Mouse (Mus musculus): ENCODE results near the gene Dmkn. TPM values are rescaled to one million over a fixed set of nuclear protein-coding genes. Genes with fewer than 3 reads are reported as not detected.
A peak's percentile ranks its signal among the peaks of the same experiment; 100 is the strongest.
"Not testable (repeated sequence)": the region's sequence is repeated elsewhere in the genome, so short reads cannot be mapped to it uniquely, and the experiment has no call there.

Gene Dmkn
- polyA plus RNA-seq (2016; fragmentation: Nextera tagmentation; extraction: Ambion mirVana), result 1.1 TPM in 2 replicates

DNA sequence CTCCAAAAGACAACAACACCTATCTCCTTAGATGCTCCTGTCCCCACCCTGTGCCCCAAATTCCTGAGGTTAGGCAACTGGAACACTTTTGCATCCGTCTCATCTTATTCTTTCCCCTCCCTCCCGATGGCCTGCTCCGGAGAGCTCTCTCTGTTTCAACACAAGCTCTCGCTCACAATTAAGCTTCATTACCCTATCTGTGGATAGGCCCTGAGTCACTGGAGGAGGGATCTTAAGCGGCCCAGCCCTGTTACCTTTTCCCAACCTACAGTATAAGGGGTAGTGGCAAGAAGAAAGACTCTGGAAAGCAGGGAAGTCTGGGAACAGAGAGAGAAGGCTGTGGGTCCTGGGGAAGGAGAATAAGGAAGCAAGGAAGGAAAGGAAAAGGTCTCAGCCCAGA lies at the start of gene Dmkn:
Gene Dmkn (plus strand): TSS at position 301 of the 400 bp plus-strand sequence.
- Histone ChIP-seq H3K36me3 (no peaks in the 10 kb centered on the region), H3K4me3 (no peak within 1 kb of the TSS), H3K9ac (no peak within 1 kb of the TSS), H3K27ac (ENCODE audit: poor library complexity, severe bottlenecking) (no peak within 1 kb of the TSS), H3K4me2 (no peak within 1 kb of the TSS), H3K4me1 (replicated peaks) (peaks cover 12% of the 10 kb centered on the region), H3K27me3 (replicated peaks) (peaks cover 30% of the 10 kb centered on the region), H3K9me3 (replicated peaks) (no peaks in the 10 kb centered on the region)
- ATAC-seq (ENCODE audit: insufficient number of reproducible peaks, low FRiP score), result no peak
- 51% methylated on average over 5 of the region's 5 CpGs for WGBS

DNA sequence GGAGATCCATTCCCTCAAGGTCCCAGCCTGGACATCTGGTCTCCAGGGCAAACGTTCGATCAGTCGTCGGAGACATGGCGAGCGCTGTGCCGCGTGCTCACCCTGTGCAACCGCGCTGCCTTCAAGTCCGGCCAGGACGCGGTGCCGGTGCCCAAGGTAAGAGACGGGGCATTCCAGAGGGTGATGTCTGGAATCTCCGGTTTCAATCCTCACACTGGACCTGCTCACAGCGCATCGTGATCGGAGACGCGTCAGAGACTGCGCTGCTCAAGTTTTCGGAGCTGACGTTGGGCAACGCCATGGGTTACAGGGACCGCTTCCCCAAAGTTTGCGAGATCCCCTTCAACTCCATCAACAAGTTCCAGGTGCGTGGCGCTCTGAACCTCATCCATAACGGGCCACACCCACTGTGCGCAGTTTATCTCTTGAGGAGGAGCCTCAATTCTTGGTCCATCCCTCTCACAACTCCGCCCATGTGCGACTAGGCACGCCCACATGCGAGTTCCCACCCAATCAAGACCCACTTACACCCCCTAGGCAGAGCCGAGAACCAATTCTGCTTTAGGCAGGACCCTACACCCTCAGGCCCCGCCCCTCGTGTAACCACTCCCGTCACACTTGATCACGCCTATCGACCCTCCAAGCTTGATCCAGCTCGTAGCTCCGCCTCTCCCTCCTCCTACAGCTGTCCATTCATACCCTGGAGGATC lies 46.4 kb upstream of the Dmkn start:
- H3K27me3 ChIP-seq (replicated peaks), result peaks cover 78% of the 10 kb centered on the region

DNA sequence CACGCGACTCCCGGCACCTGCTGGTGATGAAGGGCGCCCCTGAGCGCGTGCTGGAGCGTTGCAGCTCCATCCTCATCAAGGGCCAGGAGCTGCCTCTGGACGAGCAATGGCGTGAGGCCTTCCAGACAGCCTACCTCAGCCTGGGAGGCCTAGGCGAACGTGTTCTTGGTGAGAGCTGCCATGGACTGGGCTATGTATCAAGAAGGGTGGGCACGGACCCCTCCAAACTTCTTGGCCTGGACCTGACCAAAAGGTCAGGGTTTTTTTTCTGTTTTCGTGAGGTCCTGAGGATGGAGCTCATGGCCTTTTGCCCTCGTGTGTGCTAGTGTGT lies 45.9 kb upstream of the Dmkn start:
- ATAC-seq (ENCODE audit: insufficient number of reproducible peaks, low FRiP score), result no peak
- 0 out of 2 replicates have a peak overlapping the region, but pooled peaks have one; percentile 21 for H3K9ac ChIP-seq
- no peaks in the 10 kb centered on the region for H3K36me3 ChIP-seq
- no peak overlapping the region for H3K27ac ChIP-seq (ENCODE audit: poor library complexity, severe bottlenecking)
- peaks cover 13% of the 10 kb centered on the region for H3K4me1 ChIP-seq (replicated peaks)
- no peaks in the 10 kb centered on the region for H3K9me3 ChIP-seq (replicated peaks)
- H3K27me3 ChIP-seq (replicated peaks), result peaks cover 81% of the 10 kb centered on the region
- peak overlapping the region; percentile 72 for H3K4me2 ChIP-seq
- peak overlapping the region; percentile 41 for H3K4me3 ChIP-seq
- WGBS, result 12% methylated on average over 14 of the region's 14 CpGs

More for the DNA sequence above, 46.4 kb upstream of the Dmkn start:
- peak; percentile 87 for ATAC-seq (ENCODE audit: insufficient number of reproducible peaks, low FRiP score)
- 4% methylated on average over 43 of the region's 43 CpGs for WGBS
- H3K4me3 ChIP-seq, result peak overlapping the region; percentile 41
- no peak overlapping the region for H3K27ac ChIP-seq (ENCODE audit: poor library complexity, severe bottlenecking)
- H3K9me3 ChIP-seq (replicated peaks), result no peaks in the 10 kb centered on the region
- H3K9ac ChIP-seq, result 0 out of 2 replicates have a peak overlapping the region, but pooled peaks have one; percentile 21
- H3K4me1 ChIP-seq (replicated peaks), result peaks cover 13% of the 10 kb centered on the region
- no peaks in the 10 kb centered on the region for H3K36me3 ChIP-seq
- peak overlapping the region; percentile 72 for H3K4me2 ChIP-seq

DNA sequence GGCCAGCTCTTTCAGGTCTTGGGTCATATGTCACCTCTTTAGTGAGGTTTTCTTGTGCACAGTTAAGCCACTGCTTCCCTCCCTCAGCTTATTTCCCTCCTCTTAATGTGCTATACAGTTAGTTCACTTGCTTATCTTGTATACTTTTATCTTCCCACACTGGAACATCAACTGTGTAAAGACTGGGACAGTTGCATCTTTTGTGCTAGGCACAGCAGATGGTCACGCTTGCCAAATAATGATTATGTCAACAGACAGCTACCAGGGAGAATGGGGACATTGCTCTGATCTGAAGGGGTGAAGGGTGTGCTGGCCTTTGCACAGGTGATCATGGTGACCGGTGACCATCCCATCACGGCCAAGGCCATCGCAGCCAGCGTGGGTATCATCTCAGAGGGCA lies 43.9 kb upstream of the Dmkn start:
- no peaks in the 10 kb centered on the region for H3K9me3 ChIP-seq (replicated peaks)
- no peak for ATAC-seq (ENCODE audit: insufficient number of reproducible peaks, low FRiP score)
- H3K4me2 ChIP-seq, result no peak overlapping the region
- 87% methylated on average over 5 of the region's 5 CpGs for WGBS
- no peak overlapping the region for H3K4me3 ChIP-seq
- H3K36me3 ChIP-seq, result no peaks in the 10 kb centered on the region
- H3K4me1 ChIP-seq (replicated peaks), result peaks cover 13% of the 10 kb centered on the region
- H3K9ac ChIP-seq, result no peak overlapping the region
- no peak overlapping the region for H3K27ac ChIP-seq (ENCODE audit: poor library complexity, severe bottlenecking)
- peaks cover 78% of the 10 kb centered on the region for H3K27me3 ChIP-seq (replicated peaks)

DNA sequence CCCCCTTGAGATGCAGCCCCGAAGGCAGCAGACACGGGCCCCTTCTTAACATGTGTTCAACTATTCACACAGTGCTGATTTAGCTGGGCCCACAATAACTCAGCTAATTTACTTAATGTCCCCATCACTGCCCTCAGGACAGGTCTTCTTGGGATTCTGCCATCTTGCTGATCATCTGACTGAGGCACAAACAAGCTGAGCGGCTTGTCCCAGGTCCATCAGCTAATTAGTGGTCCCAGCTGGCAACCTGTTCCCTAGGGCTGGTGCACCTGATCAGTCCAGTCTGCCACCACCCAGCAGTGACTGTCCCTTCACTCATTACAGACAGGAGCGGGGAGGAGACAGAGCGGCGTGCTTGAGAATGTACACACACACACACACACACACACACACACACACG lies 42.3 kb upstream of the Dmkn start:
- Histone ChIP-seq H3K27me3 (replicated peaks) (peaks cover 62% of the 10 kb centered on the region), H3K36me3 (peaks cover 11% of the 10 kb centered on the region; the same call in 1 of the 2 replicates), H3K4me2 (no peak overlapping the region), H3K4me3 (no peak overlapping the region), H3K9me3 (replicated peaks) (no peaks in the 10 kb centered on the region), H3K27ac (ENCODE audit: poor library complexity, severe bottlenecking) (no peak overlapping the region), H3K4me1 (replicated peaks) (peaks cover 13% of the 10 kb centered on the region), H3K9ac (no peak overlapping the region)
- no peak for ATAC-seq (ENCODE audit: insufficient number of reproducible peaks, low FRiP score)
- WGBS, result 78% methylated on average over 7 of the region's 7 CpGs

DNA sequence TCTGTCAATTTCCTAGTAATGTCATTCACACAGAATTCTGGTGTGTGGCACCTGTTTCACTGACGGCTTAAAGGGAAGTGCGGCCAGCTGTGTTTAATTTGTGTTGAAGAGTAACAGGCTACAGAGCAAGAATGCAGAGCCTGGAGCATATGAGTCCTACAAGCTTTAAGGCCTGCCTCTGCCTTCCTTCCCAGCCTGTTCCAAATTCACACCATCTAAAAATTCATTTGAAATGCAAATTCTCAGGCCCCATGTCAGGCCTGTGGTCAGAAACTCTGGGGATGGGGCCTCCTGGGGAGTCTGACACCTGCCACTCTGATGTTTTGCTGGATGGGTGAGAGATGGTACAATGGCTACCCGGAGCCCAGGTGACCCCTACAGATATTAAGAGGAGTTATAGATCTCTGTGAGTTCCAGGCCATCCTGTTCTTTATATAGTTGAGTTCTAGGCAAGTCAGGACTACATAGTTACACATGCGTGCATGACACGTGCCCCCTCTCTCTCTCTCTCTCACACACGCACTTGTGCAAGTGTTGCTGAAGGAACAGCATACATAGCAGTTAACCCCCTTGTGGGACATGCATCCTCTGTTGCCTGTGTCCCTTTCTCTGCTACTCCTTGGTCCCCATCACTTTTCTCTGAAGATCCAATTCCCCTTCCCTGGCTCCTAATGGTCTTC lies 40.1 kb upstream of the Dmkn start:
- Histone ChIP-seq H3K27ac (ENCODE audit: poor library complexity, severe bottlenecking) (no peak overlapping the region), H3K4me3 (no peak overlapping the region), H3K27me3 (replicated peaks) (peaks cover 41% of the 10 kb centered on the region), H3K9ac (no peak overlapping the region), H3K4me2 (no peak overlapping the region), H3K4me1 (replicated peaks) (peaks cover 8% of the 10 kb centered on the region), H3K9me3 (replicated peaks) (no peaks in the 10 kb centered on the region), H3K36me3 (peaks cover 28% of the 10 kb centered on the region)
- WGBS, result 69% methylated on average over 6 of the region's 6 CpGs
- ATAC-seq (ENCODE audit: insufficient number of reproducible peaks, low FRiP score), result no peak

DNA sequence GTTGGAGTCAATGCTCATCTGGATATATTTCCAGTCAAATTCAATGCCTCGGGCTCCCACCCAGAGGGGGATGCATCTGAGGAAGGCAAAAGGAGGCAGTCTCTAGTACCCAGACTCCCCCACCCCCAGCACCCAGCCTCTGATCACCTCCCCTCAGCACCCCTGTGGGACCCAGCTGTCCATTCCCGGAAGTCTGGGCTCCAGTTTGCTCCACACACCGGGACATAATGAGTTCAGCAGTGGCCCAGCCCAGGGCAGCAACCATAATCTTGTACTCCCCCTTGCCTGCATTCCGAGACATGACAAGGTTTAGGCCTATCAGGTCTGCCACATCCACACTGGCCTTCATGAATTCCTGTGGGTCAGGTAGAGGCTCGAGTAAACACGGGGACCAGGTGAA lies 35.3 kb upstream of the Dmkn start:
- H3K4me1 ChIP-seq (replicated peaks), result peaks cover 18% of the 10 kb centered on the region
- whole genome bisulfite sequencing, result 81% methylated on average over 6 of the region's 6 CpGs
- H3K36me3 ChIP-seq, result peaks cover 42% of the 10 kb centered on the region
- peak overlapping the region; percentile 94 for H3K9ac ChIP-seq
- ATAC-seq (ENCODE audit: insufficient number of reproducible peaks, low FRiP score), result no peak
- peak overlapping the region; percentile 93 for H3K4me3 ChIP-seq
- H3K27ac ChIP-seq (ENCODE audit: poor library complexity, severe bottlenecking), result no peak overlapping the region
- 0 out of 2 replicates have a peak, but pooled peaks cover 6% of the 10 kb centered on the region for H3K27me3 ChIP-seq (replicated peaks)
- no peaks in the 10 kb centered on the region for H3K9me3 ChIP-seq (replicated peaks)
- H3K4me2 ChIP-seq, result peak overlapping the region; percentile 74

DNA sequence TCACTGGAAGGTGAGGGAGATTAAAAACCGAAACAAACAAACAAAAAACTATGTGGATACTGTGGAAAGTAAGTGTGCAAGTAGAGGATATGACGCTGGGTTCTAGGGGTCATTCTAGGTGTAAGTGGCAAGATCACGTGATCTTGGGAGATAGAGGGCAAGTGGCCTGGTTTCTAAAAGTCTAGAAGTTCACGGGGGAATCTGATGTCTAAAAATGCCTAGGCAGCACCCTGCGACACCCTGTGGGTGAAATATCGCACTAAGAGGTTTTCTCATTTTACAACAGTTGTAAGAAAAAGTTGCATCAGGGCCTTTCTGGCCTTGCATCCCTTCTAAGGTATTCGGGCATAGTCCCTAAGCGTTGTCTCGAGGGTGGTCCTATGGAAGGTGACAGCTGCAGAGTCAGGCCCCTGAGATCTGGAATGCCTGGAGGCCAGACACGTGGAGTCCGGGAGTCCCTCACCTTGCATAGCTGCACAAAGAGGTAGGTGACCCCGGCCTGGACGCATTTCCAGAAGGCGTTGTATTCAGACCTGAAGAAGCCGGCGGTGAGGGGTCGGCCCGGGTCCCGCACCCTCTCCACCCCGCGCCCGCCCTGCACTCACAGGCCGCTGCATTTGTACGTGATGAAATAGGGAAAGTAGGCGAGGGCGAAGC lies 34.7 kb upstream of the Dmkn start:
- Histone ChIP-seq H3K4me2 (peak overlapping the region; percentile 74), H3K4me1 (replicated peaks) (peaks cover 18% of the 10 kb centered on the region), H3K9me3 (replicated peaks) (no peaks in the 10 kb centered on the region), H3K27me3 (replicated peaks) (0 out of 2 replicates have a peak, but pooled peaks cover 2% of the 10 kb centered on the region), H3K27ac (ENCODE audit: poor library complexity, severe bottlenecking) (peak overlapping the region; percentile 90), H3K9ac (peak overlapping the region; percentile 94), H3K36me3 (peaks cover 49% of the 10 kb centered on the region), H3K4me3 (peak overlapping the region; percentile 93)
- peak; percentile 46 for ATAC-seq (ENCODE audit: insufficient number of reproducible peaks, low FRiP score)
- WGBS, result 8% methylated on average over 26 of the region's 26 CpGs

DNA sequence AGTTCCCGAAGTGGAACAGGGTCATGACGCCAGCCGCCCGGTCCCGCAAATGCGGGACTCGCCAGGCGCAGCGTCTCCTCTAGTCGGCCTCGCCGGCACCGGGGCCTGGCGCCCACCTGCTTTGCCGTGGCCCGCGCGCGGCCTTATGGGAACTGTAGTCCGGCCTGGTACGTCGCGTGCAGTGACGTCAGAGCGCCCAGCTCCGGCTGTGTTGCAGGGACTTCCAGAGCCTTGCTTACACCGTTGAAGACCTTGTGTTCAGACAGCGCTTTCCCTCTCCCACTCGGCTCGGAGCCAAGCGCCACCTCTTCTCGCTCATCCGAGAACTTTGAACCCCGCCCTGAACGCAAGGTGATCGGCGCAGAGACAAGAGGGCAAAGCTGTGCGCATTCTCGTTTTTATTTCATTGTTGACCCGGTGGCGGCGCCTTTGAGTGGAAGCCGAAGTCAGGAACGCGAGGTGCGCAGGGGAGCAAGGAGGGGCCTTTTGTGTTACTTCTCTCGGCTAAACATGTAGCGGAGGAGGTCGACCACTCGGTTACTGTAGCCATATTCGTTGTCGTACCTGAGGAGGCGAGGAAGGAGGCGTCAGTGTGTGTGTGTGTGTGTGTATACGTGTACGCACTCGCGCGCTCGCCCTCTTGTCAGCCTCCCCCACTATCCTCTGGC lies 34.0 kb upstream of the Dmkn start, which contains the start of gene Tmem147:
Gene Tmem147 (minus strand): TSS at position 145 of the 668 bp plus-strand sequence.
- peak within 1 kb of the TSS; percentile 74 for H3K4me2 ChIP-seq
- H3K27me3 ChIP-seq (replicated peaks), result no peaks in the 10 kb centered on the region
- peaks cover 18% of the 10 kb centered on the region for H3K4me1 ChIP-seq (replicated peaks)
- H3K27ac ChIP-seq (ENCODE audit: poor library complexity, severe bottlenecking), result peak within 1 kb of the TSS; percentile 90
- ATAC-seq (ENCODE audit: insufficient number of reproducible peaks, low FRiP score), result peak; percentile 95
- peak within 1 kb of the TSS; percentile 94 for H3K9ac ChIP-seq
- under 1% methylated on average over 60 of the region's 60 CpGs for WGBS
- H3K4me3 ChIP-seq, result peak within 1 kb of the TSS; percentile 93
- H3K36me3 ChIP-seq, result peaks cover 53% of the 10 kb centered on the region
- no peaks in the 10 kb centered on the region for H3K9me3 ChIP-seq (replicated peaks)

DNA sequence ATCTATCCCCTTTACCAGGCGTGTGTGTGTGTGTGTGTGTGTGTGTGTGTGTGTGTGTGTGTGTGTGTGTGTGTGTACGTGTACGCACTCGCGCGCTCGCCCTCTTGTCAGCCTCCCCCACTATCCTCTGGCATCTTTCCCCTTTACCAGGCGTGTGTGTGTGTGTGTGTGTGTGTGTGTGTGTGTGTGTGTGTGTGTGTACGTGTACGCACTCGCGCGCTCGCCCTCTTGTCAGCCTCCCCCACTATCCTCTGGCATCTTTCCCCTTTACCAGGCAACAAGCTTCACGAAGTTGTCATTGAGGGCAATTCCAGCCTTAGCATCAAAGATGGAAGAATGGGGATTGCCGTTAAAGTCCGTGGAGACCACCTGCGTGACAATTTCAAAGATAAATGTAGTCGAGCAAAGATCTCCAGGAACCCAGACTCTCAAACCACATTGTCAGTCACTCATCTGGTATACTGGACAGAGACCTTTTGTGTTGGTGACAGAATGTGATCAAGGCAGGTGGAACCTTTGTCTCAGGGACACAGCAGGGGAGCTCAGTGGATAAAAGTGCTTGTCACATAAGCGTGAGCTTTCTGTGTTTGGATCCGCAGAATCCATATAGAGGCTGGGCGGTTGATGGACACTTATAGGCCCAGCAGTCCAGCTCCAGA lies 33.4 kb upstream of the Dmkn start:
- not testable (repeated sequence) for H3K27me3 ChIP-seq (replicated peaks); H3K9me3 ChIP-seq (replicated peaks); ATAC-seq (ENCODE audit: insufficient number of reproducible peaks, low FRiP score)
- Histone ChIP-seq H3K4me1 (replicated peaks) (peaks cover 18% of the 10 kb centered on the region), H3K27ac (ENCODE audit: poor library complexity, severe bottlenecking) (peak overlapping the region; percentile 90), H3K9ac (peak overlapping the region; percentile 94), H3K36me3 (peaks cover 58% of the 10 kb centered on the region), H3K4me2 (peak overlapping the region; percentile 74), H3K4me3 (peak overlapping the region; percentile 93)
- 22% methylated on average over 20 of the region's 22 CpGs for WGBS

Data from heart, embryonic 12.5 days (tissue).